Mouse (Mus musculus) regulatory T cell (primary cell): ENCODE data around the gene Cblc.
"Not testable (repeated sequence)": the region's sequence is repeated elsewhere in the genome, so short reads cannot be mapped to it uniquely, and the experiment has no call there.

Experiments
- in situ Hi-C: fragments of 300-600 bp; cut with MboI, MseI; formaldehyde crosslinking; loops from one replicate; pipeline ENCODE4 v1.15.1; 2025; ENCODE audit warnings: high pct_unique_total_duplicates

Cblc gene

DNA sequence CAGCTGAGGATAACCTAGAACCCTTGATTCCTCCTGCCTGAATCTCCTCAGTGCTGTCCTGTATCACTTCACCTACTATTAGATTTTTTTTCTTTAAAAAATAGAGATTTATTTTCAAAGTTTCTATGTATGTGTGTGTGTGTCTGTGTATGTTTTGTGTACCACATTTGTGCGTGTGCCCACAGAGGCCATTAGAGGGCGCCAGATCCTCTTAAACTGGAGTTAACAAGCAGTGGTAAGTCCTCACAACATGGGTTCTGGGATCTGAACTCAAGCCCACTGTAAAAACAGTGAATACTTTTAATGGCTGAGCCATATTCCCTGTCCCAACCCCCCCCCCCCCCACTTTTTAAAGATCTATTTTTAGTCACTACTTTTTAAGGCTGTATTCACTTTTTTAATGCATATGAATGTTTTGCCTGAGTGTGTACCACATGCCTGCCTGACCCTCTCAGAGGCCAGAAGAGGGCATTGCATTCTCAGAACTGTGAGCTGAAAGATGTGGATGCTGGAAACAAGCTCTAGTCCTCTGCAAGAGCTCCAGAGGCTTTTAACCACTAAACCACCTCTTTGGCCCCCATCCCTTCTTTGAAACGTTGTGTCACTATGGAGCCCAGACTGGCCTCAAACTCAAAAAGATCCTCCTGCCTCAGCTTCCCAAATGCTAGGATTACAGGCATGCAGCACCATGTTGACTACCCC lies 23.9 kb upstream of the Cblc start:
- in situ Hi-C loops, result loop anchor here (10.0 kb wide), 1 partner anchor 506 kb away; the partner anchor contains the start of gene Fosb

DNA sequence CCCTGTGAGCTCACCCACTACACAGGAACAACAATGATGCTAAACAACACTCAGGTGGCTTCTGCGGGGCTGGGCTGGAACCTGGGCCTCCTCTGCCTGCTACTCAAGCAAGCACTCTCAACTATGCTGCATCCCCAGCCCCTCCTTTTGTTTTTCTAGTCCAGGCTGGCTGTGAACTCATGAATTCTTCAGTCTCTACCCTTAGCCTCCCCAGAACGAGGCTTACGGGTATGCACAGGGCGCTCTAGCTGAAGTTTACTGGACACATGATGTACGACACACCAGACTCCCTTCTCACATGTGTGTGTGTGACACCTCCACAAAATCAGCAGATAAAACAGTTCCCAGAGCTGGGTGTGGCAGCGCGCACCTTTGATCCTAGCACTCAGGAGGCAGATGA lies 22.3 kb upstream of the Cblc start:
- in situ Hi-C loops, result no loop called here

DNA sequence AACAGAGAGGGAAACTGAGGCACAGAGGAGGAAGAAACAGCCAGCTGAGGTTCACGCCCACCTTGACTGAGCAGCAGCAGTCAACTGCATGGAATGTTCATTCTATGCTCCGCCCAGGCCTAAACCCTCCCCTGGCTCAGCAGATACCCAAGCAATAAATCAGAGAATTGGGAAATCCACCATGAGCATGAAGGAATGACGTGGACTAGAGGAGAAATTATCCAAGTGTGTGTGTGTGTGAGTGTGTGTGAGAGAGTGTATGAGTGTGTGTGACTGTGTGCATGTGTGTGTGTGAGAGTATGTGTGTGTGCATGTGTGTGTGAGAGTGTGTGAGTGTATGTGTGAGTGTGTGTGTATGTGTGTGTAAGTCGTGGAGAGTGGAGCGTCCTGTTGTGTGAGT lies 21.8 kb upstream of the Cblc start:
- in situ Hi-C loops, result no loop called here

DNA sequence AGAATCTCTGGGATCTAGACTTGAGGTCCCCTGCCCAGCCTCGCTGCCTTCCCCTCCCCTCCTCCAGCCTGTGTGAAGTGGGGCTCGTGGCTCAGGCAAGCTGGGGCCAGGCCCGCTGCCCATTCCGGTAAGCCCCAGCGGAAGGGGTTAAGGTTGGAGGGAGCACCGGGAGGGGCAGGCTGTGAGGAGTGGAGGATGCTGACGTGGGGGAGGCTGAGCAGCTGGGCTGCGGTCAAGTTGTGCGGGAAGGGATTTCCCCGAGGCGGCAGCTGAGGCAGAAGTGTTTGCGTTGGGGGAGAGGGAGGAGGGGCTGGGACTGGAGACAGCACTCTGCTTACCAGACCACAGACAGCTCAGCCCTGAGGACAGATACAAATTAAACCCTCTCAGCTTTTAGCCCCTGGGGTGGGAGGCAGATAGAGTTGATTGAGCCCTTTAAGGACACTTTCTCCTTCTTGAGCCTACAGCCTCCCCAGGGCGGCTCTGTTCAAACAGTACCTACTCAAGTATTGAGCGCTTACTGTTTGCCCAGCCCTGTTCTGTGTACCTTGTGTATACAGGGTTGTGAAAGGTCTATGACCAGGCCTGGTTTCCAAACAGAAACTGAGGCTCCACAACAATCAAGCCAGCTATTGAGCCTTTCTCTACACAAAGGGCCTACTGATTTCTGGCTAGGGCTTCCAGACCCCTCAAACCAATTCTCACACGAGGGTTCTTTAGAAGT lies 20.9 kb upstream of the Cblc start:
- in situ Hi-C loops, result no loop called here

DNA sequence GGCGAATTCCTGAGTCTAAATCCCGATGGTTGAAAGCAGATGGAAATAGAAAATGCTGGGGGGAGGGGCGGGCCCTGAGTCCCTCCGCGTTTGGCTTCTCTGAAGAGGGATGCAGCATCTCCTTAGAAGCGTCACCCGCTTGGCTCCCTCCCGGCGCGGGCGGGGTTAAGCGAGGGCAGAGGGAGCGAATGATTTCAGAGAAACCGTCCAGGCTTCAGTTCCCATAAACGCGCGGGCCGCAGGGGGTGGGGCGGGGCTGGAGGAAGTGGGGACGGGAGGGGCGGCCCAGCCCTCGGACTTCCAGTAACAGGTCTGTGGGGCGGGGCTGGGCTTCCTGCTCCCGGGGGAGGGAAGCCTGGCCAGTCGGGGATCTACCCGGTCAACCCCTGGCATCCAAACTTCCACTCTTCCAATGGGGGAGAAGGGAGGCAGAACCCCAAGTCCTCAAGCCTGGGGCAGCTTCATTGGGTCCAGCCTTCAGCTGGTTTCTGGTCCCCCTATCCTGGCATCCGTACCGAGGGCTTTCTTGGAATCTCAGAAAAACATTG lies 19.7 kb upstream of the Cblc start:
- in situ Hi-C loops, result no loop called here

DNA sequence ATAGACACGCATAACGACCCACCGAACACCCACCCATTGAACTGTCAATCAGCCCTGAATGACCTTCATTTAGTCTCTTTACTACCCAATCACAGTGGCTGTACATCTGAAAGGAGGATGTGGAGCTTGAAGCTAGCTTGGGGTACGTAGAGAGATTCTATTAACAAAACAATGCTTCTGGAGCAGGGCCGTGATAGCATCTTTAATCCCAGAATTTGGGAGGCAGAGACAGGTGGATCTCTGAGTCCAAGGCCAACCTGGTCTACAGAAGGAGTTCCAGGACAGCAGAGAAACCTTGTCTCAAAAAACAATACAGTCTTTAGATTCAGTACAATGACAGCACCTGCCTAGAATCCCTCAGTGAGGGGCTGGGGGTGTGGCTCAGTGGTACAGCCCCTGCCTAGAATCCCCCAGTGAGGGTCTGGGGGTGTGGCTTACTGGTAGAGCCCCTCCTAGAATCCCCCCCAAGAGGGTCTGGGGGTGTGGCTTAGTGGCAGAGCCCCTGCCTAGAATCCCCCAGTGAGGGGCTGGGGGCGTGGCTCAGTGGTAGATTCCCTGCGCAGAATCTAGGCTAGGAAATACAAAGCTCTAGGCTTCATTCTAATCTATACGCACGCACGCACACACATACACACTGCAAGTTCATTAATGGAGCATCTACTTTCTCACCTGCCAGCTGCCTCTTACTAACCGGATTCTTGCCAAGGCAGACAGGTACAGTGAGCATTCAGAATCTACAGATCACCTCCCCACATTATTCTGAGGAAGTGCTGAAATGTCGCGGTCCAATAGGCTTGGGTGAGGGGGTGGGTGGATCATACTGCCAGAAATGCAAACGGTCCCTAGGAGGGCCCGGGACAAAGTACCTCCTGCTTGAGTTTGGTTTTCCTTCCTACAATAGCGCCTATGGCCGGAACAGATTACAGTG lies 19.0 kb upstream of the Cblc start:
- in situ Hi-C loops, result no loop called here

DNA sequence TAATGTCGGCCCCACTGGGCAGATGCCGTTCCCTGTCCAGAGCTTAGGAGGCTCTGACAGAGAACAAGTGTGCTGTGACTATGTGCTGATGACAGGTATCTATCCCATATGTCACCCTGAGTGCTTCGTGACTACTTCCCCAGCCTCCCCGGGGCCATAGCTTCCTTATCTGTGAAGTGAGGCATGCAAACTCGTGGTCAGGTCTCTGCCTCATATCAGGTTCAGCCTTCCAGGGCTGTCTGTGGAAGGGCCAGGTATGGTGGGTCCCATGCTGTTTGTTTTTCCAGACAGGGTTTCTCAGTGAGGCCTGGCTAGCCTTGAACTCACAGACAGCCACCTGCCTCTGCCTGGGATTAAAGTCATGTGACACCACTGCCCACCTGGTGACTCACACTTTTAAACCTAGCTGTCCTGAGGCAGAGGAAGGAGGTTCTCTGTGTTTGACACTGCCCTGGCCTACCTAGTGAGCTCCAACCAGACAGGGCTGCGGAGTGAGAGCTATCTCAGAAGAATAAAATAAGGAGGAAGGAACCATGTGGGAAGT lies 17.0 kb upstream of the Cblc start:
- in situ Hi-C loops, result no loop called here

DNA sequence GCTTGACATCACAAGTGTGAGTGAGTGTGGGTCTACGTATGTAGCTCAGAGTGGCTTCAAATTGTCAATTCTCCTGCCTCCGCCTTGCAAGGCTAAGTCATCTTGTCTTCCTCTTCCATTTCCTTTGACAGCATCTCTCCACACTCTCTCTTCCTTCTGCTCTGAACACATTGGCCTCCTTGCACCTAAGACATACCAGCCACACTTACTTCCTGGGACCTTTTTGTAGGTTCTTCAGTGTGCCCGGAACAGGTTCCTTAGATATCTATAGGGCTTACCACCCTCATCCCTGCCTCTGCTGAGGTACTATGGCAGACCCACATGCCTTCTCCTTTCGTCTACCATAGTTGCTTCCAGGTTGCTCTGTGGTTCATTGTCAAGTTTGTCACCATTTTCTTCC lies 16.6 kb upstream of the Cblc start:
- in situ Hi-C loops, result no loop called here

DNA sequence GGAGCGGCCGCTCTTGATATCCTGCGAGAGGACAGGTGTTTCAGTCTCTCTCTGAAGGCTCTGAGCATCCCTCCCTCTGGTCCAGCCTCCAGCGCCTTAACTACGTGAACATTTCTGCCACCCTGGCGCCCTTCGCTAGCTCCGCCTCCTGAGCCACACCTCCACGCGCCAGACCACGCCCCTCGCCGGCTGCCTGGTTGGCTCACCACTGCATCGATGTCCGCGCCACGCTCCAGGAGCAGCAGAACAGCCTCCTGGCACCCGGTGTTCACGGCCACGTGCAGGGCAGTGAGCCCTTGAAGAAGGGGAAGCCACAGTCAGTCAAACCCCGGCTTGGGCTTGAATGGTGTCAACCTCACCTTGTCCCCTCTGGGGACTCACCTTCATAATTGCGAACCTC lies 14.5 kb upstream of the Cblc start:
- in situ Hi-C loops, result no loop called here

DNA sequence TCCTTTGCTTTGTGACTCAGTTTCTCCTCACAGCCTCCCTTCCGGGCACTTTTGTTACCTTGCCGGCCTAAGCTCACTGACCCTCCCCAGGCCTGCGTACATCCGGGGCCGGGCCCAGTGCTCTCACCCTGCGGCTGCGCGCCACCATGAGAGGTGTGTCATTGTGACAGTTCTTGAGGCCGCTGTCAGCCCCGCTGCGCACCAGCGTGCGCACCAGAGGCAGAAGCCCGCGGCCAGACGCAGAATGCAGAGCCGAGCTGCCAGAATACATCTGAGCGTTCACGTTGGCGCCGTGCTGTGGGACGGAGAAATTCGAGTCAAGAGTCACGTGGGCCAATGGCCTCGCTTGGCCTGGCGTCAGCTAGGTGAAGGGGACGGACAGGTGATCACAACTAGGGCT lies 12.8 kb upstream of the Cblc start:
- in situ Hi-C loops, result no loop called here

DNA sequence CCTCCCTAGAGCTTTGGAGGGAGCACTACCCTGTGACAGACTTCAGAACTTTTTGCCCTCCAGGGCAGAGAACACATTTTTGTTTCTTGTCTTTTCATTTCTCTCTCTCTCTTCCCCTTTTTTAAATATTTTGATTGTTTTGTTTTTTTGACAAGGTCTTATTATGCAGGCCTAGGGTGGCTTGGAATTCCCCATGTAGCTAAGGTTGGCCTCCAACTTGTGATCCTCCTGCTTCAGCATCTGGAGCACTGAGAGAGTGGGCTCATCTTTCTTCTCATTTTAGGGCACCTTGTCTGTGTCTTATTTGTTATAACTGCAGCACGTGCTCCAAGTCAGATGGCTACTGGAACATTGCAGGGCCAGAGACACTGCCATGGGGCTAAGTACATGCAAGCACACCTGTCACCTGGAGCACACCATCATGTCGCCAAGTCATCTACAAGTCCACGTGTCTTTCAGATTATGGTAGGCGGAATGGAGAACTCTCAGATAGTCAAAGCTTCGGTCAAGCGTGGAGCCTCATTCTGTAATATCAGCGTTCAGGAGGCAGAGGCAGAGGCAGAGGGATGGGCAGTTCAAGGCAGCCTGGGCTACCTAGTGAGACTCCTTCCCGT lies 9.9 kb upstream of the Cblc start:
- in situ Hi-C loops, result no loop called here

DNA sequence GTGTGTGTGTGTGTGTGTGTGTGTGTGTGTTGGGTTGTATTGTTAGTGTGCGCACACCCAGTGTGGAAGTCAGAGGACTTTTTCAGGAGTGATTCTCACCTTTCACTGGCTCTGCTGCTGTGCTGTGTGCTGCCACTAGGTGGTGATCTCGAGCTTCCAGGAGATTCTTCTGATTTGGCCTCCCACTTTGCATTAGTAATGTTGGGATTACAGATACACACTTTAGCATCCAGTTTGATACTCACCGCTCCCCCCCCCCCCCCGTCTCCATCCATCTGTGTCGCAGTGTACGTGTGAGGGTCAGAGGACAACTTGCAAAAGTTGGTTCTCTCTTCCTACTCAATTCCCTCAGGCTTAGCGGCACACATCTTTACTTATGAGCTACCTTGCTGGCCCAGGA lies 6.4 kb upstream of the Cblc start:
- in situ Hi-C loops, result loop anchor here (5.0 kb wide), 1 partner anchor 39 kb away; no protein-coding TSS in a partner anchor

DNA sequence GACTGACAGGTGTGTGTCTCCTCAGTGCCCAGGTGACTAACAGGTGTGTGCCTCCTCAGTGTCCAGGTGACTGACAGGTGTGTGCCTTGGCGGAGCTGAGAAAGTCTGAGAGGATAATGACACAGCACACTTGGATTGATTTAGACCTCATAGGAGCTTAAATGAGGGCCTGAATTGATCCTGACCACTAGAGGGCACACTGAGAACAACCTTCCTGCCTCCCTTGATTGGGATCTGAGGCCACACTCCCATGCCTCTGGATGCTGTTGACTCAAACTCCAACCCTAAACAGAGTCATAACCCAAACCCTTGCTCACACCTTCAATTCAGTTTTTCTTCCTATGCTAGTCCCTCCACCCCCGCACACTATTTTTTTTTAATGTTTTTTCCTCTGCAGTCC lies 4.2 kb upstream of the Cblc start:
- in situ Hi-C loops, result loop anchor here (5.0 kb wide), 1 partner anchor 42 kb away; no protein-coding TSS in a partner anchor

DNA sequence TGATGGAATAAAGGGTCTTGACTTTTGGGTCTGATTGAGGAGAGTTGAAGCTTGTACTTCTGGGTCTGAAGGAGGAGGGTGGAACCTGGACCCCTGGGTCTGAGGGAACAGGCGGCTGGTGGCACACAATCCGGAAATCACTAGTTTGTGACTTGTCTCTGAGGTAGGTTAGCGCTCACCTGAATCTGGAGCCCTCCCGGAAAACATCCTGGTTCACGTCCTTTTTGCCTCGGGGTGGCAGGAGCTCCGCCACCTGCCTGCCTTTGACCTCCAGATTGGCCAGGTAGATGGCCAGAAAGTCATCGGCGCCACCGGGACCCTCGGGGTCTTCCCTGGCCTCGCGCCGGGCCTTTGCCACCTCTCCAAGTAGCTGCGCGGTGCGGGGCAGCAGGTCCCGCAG lies 355 bp downstream of the Cblc start:
- in situ Hi-C loops, result no loop called here

DNA sequence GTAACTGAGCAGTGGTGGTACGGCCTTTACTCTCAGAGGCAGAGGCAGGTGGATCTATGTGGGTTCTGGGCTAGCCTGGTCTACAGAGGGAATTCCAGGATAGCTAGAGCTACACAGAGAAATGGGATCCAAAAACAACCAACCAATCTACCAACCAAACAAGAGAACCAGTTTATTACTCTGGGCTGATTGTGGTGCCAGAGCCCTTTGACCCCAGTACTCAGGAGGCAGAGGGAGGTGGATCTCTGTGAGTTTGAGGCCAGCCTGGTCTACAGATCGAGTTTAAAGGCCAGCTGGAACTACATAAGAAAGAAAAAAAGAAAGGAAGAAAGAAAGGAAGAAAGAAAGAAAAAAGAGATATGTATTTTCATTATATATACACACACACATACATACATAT lies 1.4 kb downstream of the Cblc start:
- in situ Hi-C loops, result no loop called here

DNA sequence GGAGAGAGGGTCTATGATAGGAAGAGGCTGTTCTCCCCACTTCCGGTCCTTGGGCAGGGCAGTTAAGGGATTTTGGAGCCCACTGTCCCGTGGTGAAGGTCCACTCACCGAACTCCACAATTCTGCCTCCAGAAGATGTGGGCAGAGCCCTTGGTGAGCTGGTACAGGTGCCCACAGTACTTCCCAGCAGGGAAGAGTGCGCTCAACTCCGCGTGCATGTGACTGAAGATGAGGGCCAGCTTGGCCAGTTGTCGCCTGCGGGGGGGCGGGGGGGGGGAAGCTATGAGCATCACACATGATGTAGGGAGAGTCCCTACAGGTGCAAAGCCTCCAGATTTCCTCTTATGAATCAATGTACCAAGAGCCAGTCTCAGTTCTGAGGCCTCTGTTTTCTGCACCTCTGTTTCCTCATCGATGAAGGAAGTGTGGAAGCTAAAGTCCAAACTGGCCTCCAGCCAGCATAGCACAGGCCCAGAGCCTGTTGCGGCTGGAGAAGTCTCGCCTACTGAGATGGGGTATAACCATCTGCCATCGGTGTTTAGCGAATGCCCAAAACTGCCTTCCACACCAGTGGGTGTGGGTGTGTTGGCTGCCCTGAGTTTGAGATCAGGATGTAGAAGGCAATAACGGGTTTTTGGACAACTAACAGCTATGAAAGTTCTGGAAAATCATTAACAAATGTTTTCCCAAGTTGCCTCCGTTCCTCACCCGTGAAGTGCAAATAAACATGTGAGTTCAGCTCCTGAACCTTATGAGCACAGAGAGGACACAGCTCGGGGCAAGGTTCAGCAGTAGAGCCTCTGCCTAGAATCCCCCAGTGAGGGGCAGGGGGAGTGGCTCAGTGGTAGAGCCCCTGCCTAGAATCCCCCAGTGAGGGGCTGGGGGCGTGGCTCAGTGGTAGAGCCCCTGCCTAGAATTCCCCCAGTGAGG lies 3.6 kb downstream of the Cblc start:
- in situ Hi-C loops, result no loop called here

DNA sequence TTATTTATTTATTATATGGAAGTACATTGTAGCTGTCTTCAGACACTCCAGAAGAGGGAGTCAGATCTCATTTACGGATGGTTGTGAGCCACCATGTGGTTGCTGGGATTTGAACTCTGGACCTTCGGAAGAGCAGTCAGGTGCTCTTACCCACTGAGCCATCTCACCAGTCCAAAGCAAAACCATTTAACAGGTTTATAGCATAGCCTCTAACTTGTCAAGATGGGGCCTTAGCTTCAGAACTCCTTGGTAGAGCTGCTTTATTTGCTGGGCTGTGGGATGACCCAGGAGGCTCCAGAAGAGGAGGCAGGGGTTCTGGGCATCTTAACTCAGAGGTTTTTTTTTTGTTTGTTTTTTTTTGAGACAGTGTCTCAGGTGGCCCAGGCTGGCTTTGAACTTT lies 5.1 kb downstream of the Cblc start:
- in situ Hi-C loops, result not testable (repeated sequence)

DNA sequence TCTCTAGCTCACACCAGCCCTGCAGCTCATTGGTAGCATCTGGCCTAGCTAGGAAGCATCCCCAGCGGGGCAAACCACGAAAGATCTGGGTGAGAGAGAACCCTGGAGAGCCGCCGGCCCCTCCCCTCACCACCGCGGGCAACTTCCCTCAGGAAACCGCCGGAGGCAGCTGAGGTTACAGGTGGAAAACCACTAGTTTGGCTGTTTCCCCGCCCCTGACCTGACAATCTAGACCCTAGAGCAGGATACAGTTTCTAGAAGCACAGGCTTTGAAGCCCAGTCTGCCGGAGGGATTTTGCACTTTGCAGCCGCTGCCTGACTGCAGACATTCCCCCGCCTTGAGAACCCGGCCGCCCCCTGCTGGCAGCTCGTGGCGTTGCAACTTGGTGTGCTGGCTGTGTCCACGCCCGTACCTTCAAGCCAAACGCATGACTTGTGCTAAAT lies 6.7 kb downstream of the Cblc start:
- in situ Hi-C loops, result no loop called here

DNA sequence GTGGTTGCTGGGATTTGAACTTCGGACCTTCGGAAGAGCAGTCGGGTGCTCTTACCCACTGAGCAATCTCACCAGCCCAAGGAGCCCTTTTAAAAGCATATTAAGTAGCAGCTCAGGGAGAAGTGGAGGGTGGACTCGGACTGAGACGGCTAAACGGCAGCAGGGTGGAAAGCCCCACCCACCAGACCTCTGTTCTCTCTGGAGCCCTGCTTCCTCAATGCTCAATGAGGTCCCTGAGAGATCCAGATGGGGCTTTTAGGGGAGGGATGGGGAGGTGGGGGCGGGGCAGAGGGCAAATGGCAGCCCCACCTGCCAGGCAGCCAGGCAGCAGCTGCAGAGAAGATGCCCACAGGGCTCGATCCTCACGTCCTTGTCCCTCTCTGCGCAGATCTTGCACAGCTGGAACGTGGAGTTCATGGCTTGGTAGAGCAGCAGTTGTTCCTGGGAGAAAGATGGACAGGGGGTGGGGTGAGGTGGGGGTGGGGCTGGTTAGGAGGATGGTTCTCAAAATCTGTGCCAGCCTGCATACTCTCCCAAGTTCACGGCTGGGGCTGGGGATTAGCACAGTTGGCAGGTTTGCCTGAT lies 10.6 kb downstream of the Cblc start:
- in situ Hi-C loops, result no loop called here
